Mouse (Mus musculus): ENCODE measurements around the gene Ms4a4d. TPM values are rescaled to one million over a fixed set of nuclear protein-coding genes. Genes with fewer than 3 reads are reported as not detected.
"Not testable (repeated sequence)": the region's sequence is repeated elsewhere in the genome, so short reads cannot be mapped to it uniquely, and the experiment has no call there.

The Ms4a4d gene
- polyA plus RNA-seq, 1 experiment: 4.0 TPM

- TF ChIP-seq CTCF (IDR thresholded peaks at IDR 0.05; ENCODE audit: borderline replicate concordance, control insufficient read depth, extremely low read depth, insufficient read depth, low read length, poor library complexity) (no peak), POLR2A (IDR thresholded peaks at IDR 0.05; ENCODE audit: control insufficient read depth, extremely low read depth, insufficient read depth, low read length, poor library complexity) (no peak)
- Histone ChIP-seq H3K4me3 (ENCODE audit: control insufficient read depth, insufficient read depth, low read length) (no peak overlapping the region; the same call in 1 of the 2 replicates), H3K27ac (ENCODE audit: control insufficient read depth, insufficient read depth, low read length) (no peak overlapping the region), H3K36me3 (ENCODE audit: control insufficient read depth, insufficient read depth, low read length) (peaks cover 28% of the 10 kb centered on the region), H3K27me3 (ENCODE audit: control insufficient read depth, insufficient read depth, low read length) (no peaks in the 10 kb centered on the region), H3K4me1 (replicated peaks; ENCODE audit: control insufficient read depth, insufficient read depth, low read length) (peaks cover 16% of the 10 kb centered on the region)
- WGBS: 51% methylated on average over 3 of the region's 3 CpGs
- no peak for DNase-seq
These were observed 16.5 kb upstream of the Ms4a4d start for GRCm38 (mm10) chr19:11520146-11520545.

GRCm38 (mm10) chr19:11533421-11533820 is 3.2 kb upstream of the Ms4a4d start:
- 89% methylated on average over 1 of the region's 1 CpGs for WGBS
- TF ChIP-seq CTCF (IDR thresholded peaks at IDR 0.05; ENCODE audit: borderline replicate concordance, control insufficient read depth, extremely low read depth, insufficient read depth, low read length, poor library complexity) (no peak), POLR2A (IDR thresholded peaks at IDR 0.05; ENCODE audit: control insufficient read depth, extremely low read depth, insufficient read depth, low read length, poor library complexity) (no peak)
- H3K27me3 ChIP-seq (ENCODE audit: control insufficient read depth, insufficient read depth, low read length): no peaks in the 10 kb centered on the region

GRCm38 (mm10) chr19:11533888-11534445 is 2.6 kb upstream of the Ms4a4d start:
- TF ChIP-seq CTCF (IDR thresholded peaks at IDR 0.05; ENCODE audit: borderline replicate concordance, control insufficient read depth, extremely low read depth, insufficient read depth, low read length, poor library complexity) (no peak), POLR2A (IDR thresholded peaks at IDR 0.05; ENCODE audit: control insufficient read depth, extremely low read depth, insufficient read depth, low read length, poor library complexity) (no peak)
- H3K36me3 ChIP-seq (ENCODE audit: control insufficient read depth, insufficient read depth, low read length): 0 out of 2 replicates have a peak, but pooled peaks cover 3% of the 10 kb centered on the region
- H3K27me3 ChIP-seq (ENCODE audit: control insufficient read depth, insufficient read depth, low read length): no peaks in the 10 kb centered on the region
- no peak for DNase-seq
- 87% methylated on average over 2 of the region's 2 CpGs for WGBS
- no peak overlapping the region for H3K4me3 ChIP-seq (ENCODE audit: control insufficient read depth, insufficient read depth, low read length)
- H3K27ac ChIP-seq (ENCODE audit: control insufficient read depth, insufficient read depth, low read length): no peak overlapping the region
- peaks cover 8% of the 10 kb centered on the region for H3K4me1 ChIP-seq (replicated peaks; ENCODE audit: control insufficient read depth, insufficient read depth, low read length)

More at GRCm38 (mm10) chr19:11533421-11533820, 3.2 kb upstream of the Ms4a4d start:
- H3K4me1 ChIP-seq (replicated peaks; ENCODE audit: control insufficient read depth, insufficient read depth, low read length): peaks cover 8% of the 10 kb centered on the region
- no peak overlapping the region for H3K27ac ChIP-seq (ENCODE audit: control insufficient read depth, insufficient read depth, low read length)
- no peak for DNase-seq
- H3K4me3 ChIP-seq (ENCODE audit: control insufficient read depth, insufficient read depth, low read length): no peak overlapping the region
- peaks cover 7% of the 10 kb centered on the region; the same call in 1 of the 2 replicates for H3K36me3 ChIP-seq (ENCODE audit: control insufficient read depth, insufficient read depth, low read length)

GRCm38 (mm10) chr19:11537336-11537735 is 735 bp downstream of the Ms4a4d start:
- Histone ChIP-seq H3K36me3 (ENCODE audit: control insufficient read depth, insufficient read depth, low read length) (no peaks in the 10 kb centered on the region), H3K27ac (ENCODE audit: control insufficient read depth, insufficient read depth, low read length) (no peak overlapping the region), H3K4me3 (ENCODE audit: control insufficient read depth, insufficient read depth, low read length) (no peak overlapping the region), H3K4me1 (replicated peaks; ENCODE audit: control insufficient read depth, insufficient read depth, low read length) (peaks cover 8% of the 10 kb centered on the region), H3K27me3 (ENCODE audit: control insufficient read depth, insufficient read depth, low read length) (no peaks in the 10 kb centered on the region)
- TF ChIP-seq POLR2A (IDR thresholded peaks at IDR 0.05; ENCODE audit: control insufficient read depth, extremely low read depth, insufficient read depth, low read length, poor library complexity) (no peak), CTCF (IDR thresholded peaks at IDR 0.05; ENCODE audit: borderline replicate concordance, control insufficient read depth, extremely low read depth, insufficient read depth, low read length, poor library complexity) (no peak)
- no peak for DNase-seq
- WGBS: 85% methylated on average over 2 of the region's 2 CpGs

GRCm38 (mm10) chr19:11540166-11540821 is 3.7 kb downstream of the Ms4a4d start:
- peak; percentile 49 for DNase-seq
- H3K36me3 ChIP-seq (ENCODE audit: control insufficient read depth, insufficient read depth, low read length); H3K27ac ChIP-seq (ENCODE audit: control insufficient read depth, insufficient read depth, low read length); H3K27me3 ChIP-seq (ENCODE audit: control insufficient read depth, insufficient read depth, low read length); H3K4me3 ChIP-seq (ENCODE audit: control insufficient read depth, insufficient read depth, low read length): not testable (repeated sequence)
- 7% methylated on average over 1 of the region's 1 CpGs for WGBS
- peaks cover 12% of the 10 kb centered on the region for H3K4me1 ChIP-seq (replicated peaks; ENCODE audit: control insufficient read depth, insufficient read depth, low read length)

GRCm38 (mm10) chr19:11544383-11544782 is 7.8 kb downstream of the Ms4a4d start:
- 27% methylated on average over 2 of the region's 2 CpGs for WGBS
- H3K4me1 ChIP-seq (replicated peaks; ENCODE audit: control insufficient read depth, insufficient read depth, low read length): peaks cover 10% of the 10 kb centered on the region
- not testable (repeated sequence) for H3K27me3 ChIP-seq (ENCODE audit: control insufficient read depth, insufficient read depth, low read length); H3K36me3 ChIP-seq (ENCODE audit: control insufficient read depth, insufficient read depth, low read length); H3K4me3 ChIP-seq (ENCODE audit: control insufficient read depth, insufficient read depth, low read length); DNase-seq
- H3K27ac ChIP-seq (ENCODE audit: control insufficient read depth, insufficient read depth, low read length): peak overlapping the region; percentile 62; the same call in 1 of the 2 replicates

GRCm38 (mm10) chr19:11547911-11548310 is 11.3 kb downstream of the Ms4a4d start:
- Histone ChIP-seq H3K27ac (ENCODE audit: control insufficient read depth, insufficient read depth, low read length) (peak overlapping the region; percentile 98; the same call in 1 of the 2 replicates), H3K27me3 (ENCODE audit: control insufficient read depth, insufficient read depth, low read length) (no peaks in the 10 kb centered on the region), H3K4me3 (ENCODE audit: control insufficient read depth, insufficient read depth, low read length) (no peak overlapping the region), H3K4me1 (replicated peaks; ENCODE audit: control insufficient read depth, insufficient read depth, low read length) (peaks cover 11% of the 10 kb centered on the region), H3K36me3 (ENCODE audit: control insufficient read depth, insufficient read depth, low read length) (no peaks in the 10 kb centered on the region)
- TF ChIP-seq CTCF (IDR thresholded peaks at IDR 0.05; ENCODE audit: borderline replicate concordance, control insufficient read depth, extremely low read depth, insufficient read depth, low read length, poor library complexity) (no peak), POLR2A (IDR thresholded peaks at IDR 0.05; ENCODE audit: control insufficient read depth, extremely low read depth, insufficient read depth, low read length, poor library complexity) (no peak)
- DNase-seq: peak; percentile 64

Measured in thymus, adult 2 months (tissue).